Mouse (Mus musculus) lung, postnatal 0 days (tissue): ENCODE measurements around the gene H2-Eb1. TPM values are rescaled to one million over a fixed set of nuclear protein-coding genes. Genes with fewer than 3 reads are reported as not detected.

Experiments
- ATAC-seq: fragments of 200-750 bp; cut with Nextera tagmentation; 2 replicates; pipeline ENCODE4 v1.8.0; 2017; ENCODE audit warnings: moderate library complexity
- DNase-seq: peaks from one replicate; pipeline ENCODE4 v3.0.0-alpha.2; 2016; ENCODE audit warnings: low spot score
- H3K27ac ChIP-seq: fragments of 300-500 bp; sonication (generic); 2 replicates; pipeline ENCODE4 v1.5.1; 2014; ENCODE audit warnings: antibody characterized with exemption, mild to moderate bottlenecking, low read length, mixed read lengths
- H3K27me3 ChIP-seq: fragments of 300-500 bp; sonication (generic); replicated peaks from 2 replicates; pipeline ENCODE4 v1.6.1; 2014; ENCODE audit warnings: low read length, mixed read lengths; ENCODE audit not compliant: insufficient read depth
- H3K36me3 ChIP-seq: fragments of 300-500 bp; sonication (generic); 2 replicates; pipeline ENCODE4 v1.6.1; 2014; ENCODE audit warnings: low read length, mixed read lengths; ENCODE audit not compliant: insufficient read depth
- H3K4me1 ChIP-seq: fragments of 300-500 bp; sonication (generic); 2 replicates; pipeline ENCODE4 v1.6.1; 2014; ENCODE audit warnings: antibody characterized with exemption, low read depth, low read length, mixed read lengths; ENCODE audit not compliant: insufficient read depth
- H3K4me2 ChIP-seq: fragments of 300-500 bp; sonication (generic); replicated peaks from 2 replicates; pipeline ENCODE4 v1.6.1; 2014; ENCODE audit warnings: low read depth, mild to moderate bottlenecking, low read length, moderate library complexity, mixed read lengths
- H3K4me3 ChIP-seq: fragments of 300-500 bp; sonication (generic); 2 replicates; pipeline ENCODE4 v1.5.1; 2014; ENCODE audit warnings: low read depth, low read length
- H3K9ac ChIP-seq: fragments of 300-500 bp; sonication (generic); replicated peaks from 2 replicates; pipeline ENCODE4 v1.6.1; 2014; ENCODE audit warnings: low read depth, mild to moderate bottlenecking
- H3K9me3 ChIP-seq: fragments of 300-500 bp; sonication (generic); 2 replicates; pipeline ENCODE4 v1.6.1; 2016; ENCODE audit warnings: low read length, mixed read lengths
- CTCF ChIP-seq: IDR thresholded peaks from 2 replicates; pipeline ENCODE4 v1.5.1; 2016; ENCODE audit warnings: antibody characterized with exemption, mild to moderate bottlenecking
- EP300 ChIP-seq: IDR thresholded peaks from 2 replicates; pipeline ENCODE4 v1.6.1; 2016; ENCODE audit warnings: antibody characterized with exemption, mild to moderate bottlenecking, control low read depth
- WGBS: fragments of 180-500 bp; shearing (Covaris S2); extraction: QIAGEN DNeasy Blood & Tissue Kit; methylation state at CpG from one replicate; pipeline ENCODE4 v1.1.7; 2014; 5-methylcytosine and 5-hydroxymethylcytosine counted together
- polyA plus RNA-seq: library from polyadenylated mRNA; unstranded; fragments of >200 nt; fragmentation: Nextera tagmentation; extraction: Ambion mirVana; gene quantifications from 2 replicates; pipeline ENCODE4 v1.2.1, GENCODE M21; 2015

Gene H2-Eb1
- polyA plus RNA-seq, 1 experiment from 2014 or later, result 12.6 TPM

- H3K4me1 ChIP-seq, result peaks cover 6% of the 10 kb centered on the region
- peak overlapping the region; percentile 45; the same call in 1 of the 2 replicates for H3K4me3 ChIP-seq
- H3K4me2 ChIP-seq, result peak overlapping the region; percentile 78
- no peaks in the 10 kb centered on the region for H3K9me3 ChIP-seq
- 6% methylated on average over 14 of the region's 14 CpGs for WGBS
- ATAC-seq (no peak), DNase-seq (no peak)
- no peak overlapping the region for H3K9ac ChIP-seq
- H3K27ac ChIP-seq, result no peak overlapping the region
- peaks cover 21% of the 10 kb centered on the region for H3K27me3 ChIP-seq
- TF ChIP-seq CTCF, result peak; percentile 27
- no peak for TF ChIP-seq EP300
- no peaks in the 10 kb centered on the region for H3K36me3 ChIP-seq
Observed at GRCm38 (mm10) chr17:34263811-34264371, 41.8 kb upstream of the H2-Eb1 start.

GRCm38 (mm10) chr17:34264452-34265351, 41.0 kb upstream of the H2-Eb1 start:
- Histone ChIP-seq H3K9ac (no peak overlapping the region), H3K4me3 (peak overlapping the region; percentile 45), H3K4me2 (peak overlapping the region; percentile 78), H3K4me1 (peaks cover 6% of the 10 kb centered on the region), H3K9me3 (no peaks in the 10 kb centered on the region), H3K27me3 (peaks cover 21% of the 10 kb centered on the region), H3K36me3 (no peaks in the 10 kb centered on the region), H3K27ac (no peak overlapping the region)
- DNase-seq, result no peak
- TF ChIP-seq CTCF (no peak), EP300 (no peak)
- peak; percentile 11; the same call in 1 of the 2 replicates for ATAC-seq
- 2% methylated on average over 78 of the region's 93 CpGs for WGBS

GRCm38 (mm10) chr17:34268262-34268661, 37.4 kb upstream of the H2-Eb1 start:
- no peak for ATAC-seq
- no peak overlapping the region for H3K4me2 ChIP-seq
- no peak for DNase-seq
- H3K4me1 ChIP-seq, result peaks cover 6% of the 10 kb centered on the region
- no peaks in the 10 kb centered on the region for H3K36me3 ChIP-seq
- H3K9me3 ChIP-seq, result no peaks in the 10 kb centered on the region
- peaks cover 15% of the 10 kb centered on the region for H3K27me3 ChIP-seq
- no peak overlapping the region for H3K27ac ChIP-seq
- WGBS, result 53% methylated on average over 2 of the region's 2 CpGs
- TF ChIP-seq EP300 (no peak), CTCF (no peak)
- H3K9ac ChIP-seq, result no peak overlapping the region
- no peak overlapping the region for H3K4me3 ChIP-seq

GRCm38 (mm10) chr17:34268748-34269147, 36.9 kb upstream of the H2-Eb1 start:
- Histone ChIP-seq H3K36me3 (no peaks in the 10 kb centered on the region), H3K4me2 (no peak overlapping the region), H3K4me1 (peaks cover 6% of the 10 kb centered on the region), H3K27me3 (peaks cover 15% of the 10 kb centered on the region), H3K27ac (no peak overlapping the region), H3K9me3 (no peaks in the 10 kb centered on the region), H3K9ac (no peak overlapping the region), H3K4me3 (no peak overlapping the region)
- ATAC-seq (no peak), DNase-seq (no peak)
- no peak for TF ChIP-seq CTCF
- 84% methylated on average over 2 of the region's 2 CpGs for WGBS

GRCm38 (mm10) chr17:34269817-34270216, 35.9 kb upstream of the H2-Eb1 start:
- Histone ChIP-seq H3K4me3 (no peak overlapping the region), H3K36me3 (no peaks in the 10 kb centered on the region), H3K27me3 (peaks cover 6% of the 10 kb centered on the region), H3K9me3 (no peaks in the 10 kb centered on the region), H3K27ac (no peak overlapping the region), H3K9ac (no peak overlapping the region), H3K4me1 (no peaks in the 10 kb centered on the region), H3K4me2 (no peak overlapping the region)
- DNase-seq (no peak), ATAC-seq (no peak)
- 64% methylated on average over 4 of the region's 4 CpGs for WGBS
- TF ChIP-seq CTCF (no peak), EP300 (no peak)

GRCm38 (mm10) chr17:34270230-34270629, 35.4 kb upstream of the H2-Eb1 start:
- H3K27ac ChIP-seq, result no peak overlapping the region
- H3K27me3 ChIP-seq, result peaks cover 2% of the 10 kb centered on the region; the same call in 1 of the 2 replicates
- H3K36me3 ChIP-seq, result no peaks in the 10 kb centered on the region
- WGBS, result 78% methylated on average over 2 of the region's 2 CpGs
- ATAC-seq, result no peak
- H3K9ac ChIP-seq, result no peak overlapping the region
- TF ChIP-seq CTCF (no peak), EP300 (no peak)
- H3K4me1 ChIP-seq, result no peaks in the 10 kb centered on the region
- H3K4me3 ChIP-seq, result no peak overlapping the region
- no peaks in the 10 kb centered on the region for H3K9me3 ChIP-seq
- H3K4me2 ChIP-seq, result no peak overlapping the region
- no peak for DNase-seq
